Mouse (Mus musculus) myocyte (in vitro differentiated cells): ENCODE results near the gene Pcbp4.

Experiments
- CEBPB ChIP-seq: IDR thresholded peaks from 2 replicates; pipeline ENCODE4 v1.6.1; 2011; ENCODE audit warnings: mild to moderate bottlenecking, moderate library complexity; ENCODE audit not compliant: poor library complexity, insufficient read depth, severe bottlenecking
- POLR2A ChIP-seq: IDR thresholded peaks from one replicate; pipeline ENCODE4 v1.6.1; 2011; ENCODE audit warnings: low read depth, mild to moderate bottlenecking, control low read depth, moderate library complexity; ENCODE audit not compliant: insufficient read length
- POLR2AphosphoS2 ChIP-seq: IDR thresholded peaks from one replicate; pipeline ENCODE4 v1.6.1; 2011; ENCODE audit warnings: low read depth, control low read depth; ENCODE audit not compliant: insufficient read length
- TCF12 ChIP-seq: IDR thresholded peaks from one replicate; pipeline ENCODE4 v1.6.1; 2011; ENCODE audit warnings: mild to moderate bottlenecking, control low read depth; ENCODE audit not compliant: poor library complexity, insufficient read depth, severe bottlenecking
- USF1 ChIP-seq: IDR thresholded peaks from one replicate; pipeline ENCODE4 v1.6.1; 2011; ENCODE audit warnings: low read depth, mild to moderate bottlenecking, control low read depth, moderate library complexity

GRCm38 (mm10) chr9:106462430-106462800, 9.3 kb downstream of the Pcbp4 start:
- TF ChIP-seq CEBPB (no peak), POLR2A (peak; percentile 32), TCF12 (no peak), USF1 (no peak), POLR2AphosphoS2 (no peak)
